Mouse (Mus musculus) lung, postnatal 0 days (tissue): ENCODE results near the gene Trim66.

Source experiments
- CTCF ChIP-seq: IDR thresholded peaks from 2 replicates; pipeline ENCODE4 v1.5.1; 2016; ENCODE audit warnings: antibody characterized with exemption, mild to moderate bottlenecking
- EP300 ChIP-seq: IDR thresholded peaks from 2 replicates; pipeline ENCODE4 v1.6.1; 2016; ENCODE audit warnings: antibody characterized with exemption, mild to moderate bottlenecking, control low read depth

DNA sequence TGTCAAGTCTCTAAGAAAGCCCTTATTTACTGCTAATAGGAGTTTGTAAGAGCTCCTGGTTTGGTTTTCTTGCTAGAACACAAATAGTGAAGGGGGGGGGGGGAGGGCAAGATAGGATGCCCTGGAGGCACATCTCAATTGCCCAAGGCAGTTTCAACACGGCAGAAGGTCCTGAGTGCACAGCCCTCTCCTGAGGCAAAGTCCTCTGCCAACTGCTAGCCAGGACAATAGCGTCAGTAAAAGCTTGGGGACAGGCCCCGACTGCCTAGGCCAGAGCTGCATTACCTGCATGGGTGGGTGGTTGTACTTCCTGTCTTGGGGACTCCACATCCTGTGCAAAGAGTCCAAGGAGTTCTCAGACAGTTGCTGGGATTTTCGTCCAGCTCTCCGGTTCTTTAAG lies 36.9 kb upstream of the Trim66 start:
- TF ChIP-seq CTCF (no peak), EP300 (no peak)
